Mouse (Mus musculus) 416B (cell line): ENCODE measurements at regions not wholly inside any gene's neighbourhood (a gene's known extent, or its start where the extent isn't known, plus 50 kb on each side); places are given as distances from the start of the nearest gene placed in this dataset.

Source experiments
- DNase-seq: peaks from one replicate; pipeline ENCODE4 v3.0.0; 2011; ENCODE audit warnings: low read depth

DNA sequence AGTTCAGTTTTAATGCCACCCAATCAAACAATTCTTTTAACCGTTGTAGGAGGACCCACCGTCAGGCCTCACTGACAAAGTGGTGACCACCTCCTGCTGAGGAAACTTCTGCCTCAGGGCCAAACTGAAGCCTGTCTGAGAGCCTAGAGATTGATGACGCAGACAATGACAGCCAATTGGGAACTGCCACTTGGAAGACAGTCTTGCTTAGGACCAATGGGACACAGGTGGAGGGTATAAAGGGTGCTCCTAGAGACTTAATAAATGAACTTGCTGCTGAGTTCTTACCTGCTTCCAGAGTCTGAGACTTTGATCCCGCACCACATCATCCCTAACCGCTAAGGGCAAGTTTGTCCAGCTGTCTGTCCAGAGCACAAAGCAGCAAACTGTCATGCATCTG, 80.0 kb downstream of the Tbx4 start:
- DNase-seq = peak; percentile 36

DNA sequence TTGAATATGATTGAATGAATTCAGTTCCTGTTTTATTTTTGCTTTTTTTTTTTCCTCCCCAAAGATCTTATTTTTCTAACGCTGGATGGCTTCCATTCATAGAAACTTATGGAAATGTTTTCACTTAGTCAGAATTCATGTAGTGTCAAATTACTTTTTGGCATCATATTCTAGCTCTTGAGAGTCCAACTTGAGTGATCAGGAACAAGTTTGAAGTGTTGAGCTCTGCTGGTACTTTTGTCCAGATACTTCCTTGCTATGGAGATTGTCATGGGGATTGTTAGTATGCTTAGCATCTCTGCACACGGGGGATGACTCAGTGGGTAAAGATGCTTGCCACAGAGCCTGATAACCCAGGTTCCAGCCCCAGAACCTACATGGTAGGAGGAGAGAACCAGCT, 84.1 kb downstream of the Tbx4 start:
- DNase-seq = peak; percentile 15

DNA sequence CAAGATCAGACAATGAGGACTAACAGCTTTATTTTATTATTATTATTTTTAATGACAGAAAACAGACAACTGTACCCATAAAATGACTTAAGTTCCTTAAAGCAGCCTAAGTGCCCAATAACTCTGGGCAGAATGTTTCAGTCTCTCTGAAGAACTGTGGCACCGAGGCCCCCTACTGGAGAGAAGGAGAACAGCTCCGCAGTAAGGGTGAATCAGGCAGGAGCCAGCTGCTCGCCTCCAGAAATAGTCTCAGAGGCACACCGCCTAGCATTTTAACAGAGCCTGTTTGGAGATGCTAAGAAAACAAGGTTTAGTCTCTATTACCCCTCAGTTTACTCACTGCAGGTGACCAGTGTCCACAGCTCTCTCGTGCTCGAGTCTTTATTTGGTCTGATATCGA, 86.2 kb downstream of the Tbx4 start:
- peak; percentile 80 for DNase-seq

DNA sequence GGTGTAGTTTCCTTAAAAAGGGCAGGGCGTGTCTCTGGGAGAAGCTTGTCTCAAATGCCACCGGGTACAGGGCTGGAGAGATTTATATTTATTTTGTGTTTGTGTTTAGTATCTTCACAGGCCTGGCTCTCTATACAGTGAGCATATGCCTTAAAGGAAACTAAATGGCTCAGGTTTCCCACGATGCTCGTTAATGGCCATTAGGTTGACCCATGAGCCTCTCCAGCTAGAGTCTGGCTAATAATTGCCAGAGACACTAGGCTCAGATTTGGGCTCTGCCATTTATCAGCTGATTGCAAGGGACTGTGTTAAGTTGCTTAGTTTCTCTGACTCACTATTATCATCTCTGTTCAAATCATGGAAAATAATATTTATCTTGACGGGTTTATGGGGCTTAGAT, 87.5 kb downstream of the Tbx4 start:
- no peak for DNase-seq

DNA sequence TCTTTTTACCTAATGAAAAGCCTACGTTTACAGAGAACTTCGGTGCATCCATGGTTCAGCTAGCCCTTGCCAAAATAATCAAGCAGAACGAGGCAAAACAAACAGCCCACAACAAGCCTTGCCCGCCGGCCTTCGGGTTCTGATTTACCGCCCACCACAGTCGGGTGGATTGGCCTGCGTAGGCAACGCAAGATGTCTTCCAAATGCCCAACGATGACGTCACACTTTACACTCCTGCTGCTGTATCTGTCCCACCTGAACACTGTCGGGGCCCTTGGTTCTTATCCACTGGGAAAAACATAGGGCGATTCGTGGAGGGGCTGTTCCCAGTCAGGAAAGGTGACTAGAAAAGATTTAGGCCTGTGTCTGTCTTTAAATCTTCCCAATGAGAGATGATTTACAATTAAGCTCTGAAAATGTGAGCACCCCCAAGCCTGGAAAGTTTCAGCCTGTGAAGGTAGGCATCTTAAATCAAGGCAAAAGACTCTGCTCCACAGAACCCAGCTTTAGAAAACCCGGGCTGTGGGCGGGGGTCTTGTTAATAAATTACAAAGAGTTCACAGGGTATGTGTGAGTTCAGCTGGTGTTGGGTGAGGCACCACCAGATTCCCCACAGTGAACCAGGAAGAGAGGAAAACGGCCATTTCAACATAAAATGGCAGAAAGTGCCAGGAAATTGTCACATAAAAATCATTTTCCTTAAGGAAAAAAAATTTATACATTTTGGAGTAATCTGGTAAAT, 90.6 kb downstream of the Tbx4 start:
- DNase-seq = no peak

DNA sequence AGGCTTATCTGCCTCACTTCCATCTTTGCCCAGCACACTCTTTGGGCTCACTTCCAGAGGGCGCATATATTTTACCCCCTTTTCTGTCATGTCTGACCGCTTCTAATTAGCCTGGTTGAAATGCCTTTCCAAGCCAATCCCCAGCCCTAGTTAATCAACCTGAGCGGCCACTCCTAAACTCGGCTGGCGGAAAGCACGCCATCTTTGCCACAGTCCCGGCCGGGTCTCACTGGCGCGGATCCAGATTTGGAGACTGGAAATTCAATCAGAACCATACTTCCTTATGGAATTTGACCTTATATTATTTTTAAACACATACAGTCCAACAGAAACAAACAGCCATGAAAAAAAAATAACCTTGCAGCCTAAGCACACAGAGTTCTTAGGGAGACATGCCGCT, 94.2 kb downstream of the Tbx4 start:
- DNase-seq = no peak

DNA sequence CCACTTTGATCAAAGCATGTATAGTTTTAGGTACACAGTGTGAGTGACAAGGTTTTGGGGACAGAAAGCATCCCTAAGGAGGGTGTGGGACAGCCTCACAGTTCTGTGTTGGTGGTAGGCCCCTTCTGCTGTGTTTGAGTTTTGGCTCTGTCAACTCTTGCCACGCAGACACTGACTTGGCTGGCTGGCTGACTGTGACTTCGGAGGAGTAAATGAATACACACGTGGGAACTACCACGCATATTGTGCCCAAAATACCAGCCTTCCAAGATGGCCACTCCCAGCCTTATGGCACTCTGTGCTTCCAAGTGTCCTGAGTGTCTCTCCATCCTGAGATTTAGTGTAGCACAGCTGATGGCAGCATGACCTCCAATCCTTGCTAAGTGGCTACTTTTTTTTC, 95.3 kb downstream of the Tbx4 start:
- no peak for DNase-seq

DNA sequence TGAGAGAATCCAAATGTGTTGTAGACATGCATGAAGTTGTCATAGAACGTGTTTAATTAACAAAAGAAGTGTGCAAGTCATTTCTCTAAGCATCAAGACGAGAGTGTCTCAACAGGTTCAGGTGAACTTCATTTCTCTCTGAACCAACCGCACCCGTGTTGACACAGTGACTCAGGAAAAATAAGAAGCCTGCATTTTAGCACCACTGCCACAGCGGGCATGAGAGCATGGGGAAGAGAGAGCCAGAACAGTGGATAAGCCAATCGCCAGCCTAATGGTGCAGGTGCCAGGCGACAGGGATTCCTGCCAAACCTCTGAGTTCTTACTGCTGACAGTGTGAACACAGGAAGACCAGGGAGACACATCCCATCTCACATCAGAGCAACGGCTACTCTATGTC, 100.1 kb downstream of the Tbx4 start:
- no peak for DNase-seq

DNA sequence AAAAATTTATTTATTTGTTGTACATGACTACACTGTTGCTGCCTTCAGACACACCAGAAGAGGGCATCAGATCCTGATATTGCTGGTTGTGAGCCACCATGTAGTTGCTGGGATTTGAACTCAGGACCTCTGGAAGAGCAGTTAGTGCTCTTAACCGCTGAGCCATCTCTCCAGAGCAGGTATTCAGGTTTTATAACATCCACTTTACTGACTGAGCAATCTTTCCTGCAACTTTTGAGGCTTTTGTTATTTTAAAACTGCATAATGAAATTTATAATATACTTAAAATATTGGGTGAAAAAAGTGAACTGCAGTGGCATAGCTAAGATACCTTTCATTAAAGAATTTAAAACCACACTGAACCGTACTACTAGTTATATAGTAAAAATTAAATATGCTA, 101.0 kb downstream of the Tbx4 start:
- DNase-seq = no peak

DNA sequence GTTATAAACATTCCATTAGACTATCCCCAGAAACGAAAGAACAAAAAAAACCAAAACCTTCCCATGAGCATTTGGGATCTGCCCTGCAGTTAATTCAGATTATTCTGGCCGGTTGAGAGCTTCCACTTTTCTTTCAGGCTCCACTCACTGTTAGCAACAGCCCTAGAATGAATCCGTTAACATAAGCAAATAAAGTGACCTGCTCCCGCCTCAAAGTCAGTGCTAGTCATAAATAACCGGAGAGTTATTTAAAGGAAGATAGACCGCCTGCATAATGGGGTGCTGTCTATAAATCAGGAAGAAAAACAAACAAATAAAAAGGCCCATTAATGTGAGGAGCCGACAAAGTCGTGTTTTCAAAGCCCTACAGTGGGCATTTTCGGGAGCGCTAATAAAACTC, 103.3 kb downstream of the Tbx4 start:
- no peak for DNase-seq

DNA sequence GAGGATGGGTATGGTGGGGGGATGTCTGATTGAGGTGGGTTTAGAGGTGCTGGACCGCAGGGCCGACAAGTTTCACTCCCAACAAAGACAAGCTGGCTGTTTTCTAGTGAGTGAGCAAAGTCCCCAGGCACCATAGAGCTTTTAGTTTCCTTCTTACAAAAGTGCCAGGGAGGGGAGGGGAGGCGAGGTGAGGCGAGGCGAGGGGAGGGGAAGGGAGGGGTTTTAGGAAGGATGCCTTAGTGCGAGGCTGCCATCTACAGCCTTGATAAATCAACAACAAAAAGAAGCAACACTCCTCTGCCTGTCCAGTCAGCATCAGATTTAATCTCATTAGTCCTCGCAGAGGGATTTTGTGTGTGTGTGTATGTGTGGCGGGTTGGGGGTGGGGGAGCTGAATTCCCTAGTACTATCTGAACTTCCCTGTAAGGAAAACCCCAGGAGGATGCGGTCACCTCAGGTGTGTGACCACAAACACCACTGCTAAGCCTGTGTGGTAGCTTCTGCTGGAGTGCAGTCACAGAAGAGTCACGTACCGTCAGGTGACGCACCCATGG, 103.8 kb downstream of the Tbx4 start:
- DNase-seq = peak; percentile 59

DNA sequence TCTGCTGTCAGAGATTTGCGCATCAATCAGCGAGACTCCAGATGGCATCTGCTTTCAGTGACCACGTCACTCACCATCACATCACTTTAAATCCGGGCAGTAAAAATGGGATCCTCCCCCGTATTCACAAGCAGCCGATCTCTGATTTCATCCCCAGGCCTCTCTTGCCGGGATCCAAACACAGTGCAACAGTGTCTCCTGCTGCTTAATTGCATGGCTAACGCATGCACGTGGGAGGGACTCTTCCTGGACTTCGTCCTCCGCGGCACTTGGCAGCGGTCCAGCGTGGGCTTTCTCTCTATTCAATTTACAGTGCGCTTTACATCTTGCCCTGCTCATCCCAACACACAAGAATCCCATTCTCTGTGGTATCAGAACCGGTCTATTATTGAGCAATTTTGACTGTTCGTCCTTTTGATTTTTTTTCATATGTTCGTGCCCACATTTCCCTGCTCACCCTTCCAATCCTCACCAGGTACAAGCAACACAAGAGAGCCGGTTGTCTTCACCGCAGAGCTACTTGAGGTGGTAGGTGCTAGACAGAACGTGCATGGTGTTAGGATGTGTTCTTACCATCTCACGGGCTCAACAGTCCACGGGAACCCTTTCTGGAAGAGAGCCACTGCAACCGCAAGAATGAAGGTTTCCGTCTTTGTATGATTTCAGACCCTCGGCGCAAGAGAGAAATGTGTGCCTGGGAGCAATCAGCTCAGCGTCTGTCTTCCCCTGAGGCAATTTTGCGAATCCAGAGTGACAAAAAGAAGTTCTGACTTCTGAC, 109.3 kb downstream of the Tbx4 start:
- no peak for DNase-seq

DNA sequence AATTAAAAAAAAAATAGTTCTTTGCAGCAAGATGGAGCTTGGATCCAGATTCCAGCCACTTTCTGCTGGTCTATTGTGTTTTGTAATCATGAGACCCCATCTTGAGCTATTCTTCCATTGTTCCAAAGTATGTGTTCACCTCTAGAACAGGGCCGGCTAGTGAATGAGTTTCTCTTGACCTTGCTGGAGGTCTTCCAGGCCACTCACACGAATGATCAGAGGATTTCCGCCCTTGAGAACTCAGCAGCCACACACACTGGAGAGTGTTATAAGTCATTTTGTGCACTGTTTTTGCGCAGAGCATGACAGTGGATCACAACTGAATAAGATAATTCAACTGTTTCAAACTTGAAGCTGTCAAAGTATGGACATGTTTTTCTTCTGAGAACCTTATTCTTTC, 110.5 kb downstream of the Tbx4 start:
- DNase-seq = no peak

DNA sequence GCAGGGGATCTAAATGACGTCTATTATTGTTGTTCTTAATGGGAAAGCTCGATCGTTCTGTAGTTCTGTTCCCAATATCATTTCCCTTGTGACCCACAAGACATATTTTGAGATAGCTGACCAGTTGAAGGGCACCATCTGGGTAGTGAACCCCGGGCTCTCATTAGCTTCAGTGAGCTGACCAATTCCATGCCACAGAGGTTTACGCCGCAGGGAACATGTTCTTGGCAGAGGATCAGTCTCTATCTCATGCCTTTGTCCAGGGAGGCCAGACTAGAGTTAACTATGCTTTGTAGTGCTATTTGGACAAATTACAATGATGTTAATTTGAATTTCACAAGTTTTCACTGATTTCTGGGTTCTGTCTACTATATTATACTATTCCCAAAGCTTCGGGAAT, 117.1 kb downstream of the Tbx4 start:
- no peak for DNase-seq

DNA sequence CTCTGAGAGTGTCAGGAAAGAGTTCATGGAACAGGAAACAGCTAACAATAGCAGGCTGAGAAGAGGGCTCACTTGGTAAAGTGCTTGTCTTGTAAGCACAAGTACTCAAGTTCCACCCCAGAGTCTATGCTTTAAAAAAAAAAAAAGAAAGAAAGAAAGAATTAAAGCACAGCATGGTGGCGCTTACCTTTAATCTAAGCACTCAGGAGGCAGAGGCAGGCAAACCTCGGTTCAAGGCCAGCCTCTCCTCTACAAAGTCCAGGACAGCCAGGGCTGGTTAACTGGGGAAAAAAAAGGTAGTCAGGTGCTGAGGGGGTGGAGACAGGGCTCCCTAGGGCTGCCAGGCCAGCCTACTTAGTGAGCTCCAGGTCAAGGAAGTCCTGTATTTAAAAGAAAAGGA, 119.1 kb downstream of the Tbx4 start:
- no peak for DNase-seq

DNA sequence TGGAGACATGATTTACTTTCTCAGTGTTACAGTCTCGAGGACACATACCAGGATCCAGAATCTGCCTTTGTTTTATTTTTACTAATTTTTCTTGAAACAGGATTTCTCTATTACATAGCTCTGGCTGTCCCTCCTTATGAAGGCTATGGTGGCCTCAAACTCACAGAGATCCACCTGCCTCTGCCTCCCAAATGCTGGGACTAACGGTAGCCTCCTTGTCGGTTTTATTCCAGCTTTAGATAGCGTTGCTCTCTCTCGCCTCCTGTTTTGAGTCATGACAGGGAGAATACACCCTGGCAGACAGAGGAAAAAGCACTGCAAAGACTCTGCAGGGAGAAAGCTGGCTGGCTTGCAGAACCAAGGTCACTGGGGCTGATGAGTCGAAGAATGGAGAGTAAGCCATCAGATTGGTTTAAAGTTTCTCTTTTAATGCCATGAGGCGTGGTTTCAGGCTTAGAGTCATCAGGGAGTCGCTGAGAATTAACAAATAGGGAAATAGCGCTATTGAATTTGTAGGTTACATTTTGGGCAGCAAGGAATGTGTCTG, 119.8 kb downstream of the Tbx4 start:
- DNase-seq = no peak

DNA sequence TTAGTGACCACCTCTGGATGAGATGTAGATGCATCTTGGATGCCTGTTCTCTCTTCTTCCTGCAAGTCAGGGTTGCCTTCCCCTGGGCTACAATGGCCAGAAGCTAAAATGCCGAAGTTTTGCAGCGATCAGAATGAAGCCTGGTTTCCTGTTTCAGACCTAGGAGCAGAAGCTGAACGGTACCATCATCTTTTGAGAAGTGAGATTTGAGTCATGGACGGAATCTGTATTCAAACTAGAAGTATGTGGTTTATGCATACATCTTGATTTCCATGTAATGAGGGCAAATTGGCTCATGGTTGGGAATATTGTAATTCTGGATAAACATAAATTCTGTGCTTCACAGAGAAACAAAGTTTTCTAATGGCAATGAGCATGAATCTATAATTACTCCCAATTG, 120.6 kb downstream of the Tbx4 start:
- DNase-seq = no peak
